In the genomic region with DNA sequence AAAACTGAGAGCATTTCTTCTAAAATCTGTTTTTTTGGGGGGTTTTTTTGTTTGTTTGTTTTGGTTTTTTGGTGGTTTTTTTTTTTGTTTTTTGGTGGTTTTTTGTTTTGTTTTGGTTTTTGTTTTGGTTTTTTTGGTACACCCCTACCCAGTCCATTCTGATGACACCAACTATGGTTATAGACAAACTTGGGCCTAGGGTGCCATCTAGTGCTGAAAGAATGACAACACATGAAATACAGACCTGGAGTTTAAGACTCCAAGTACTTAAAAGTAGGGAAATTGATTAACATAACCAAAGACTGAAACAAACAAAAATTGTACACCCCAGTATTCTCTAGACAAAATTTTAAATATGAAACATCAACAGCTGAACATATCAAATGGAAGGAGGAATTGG, we compare ENCODE assay signal across 8 mouse cellular contexts.
DNase-seq lines count a peak whose midpoint lies in the region; ATAC-seq lines count a peak whose summit lies in the region.

No protein-coding gene starts in this region.

- no peaks in the 10 kb centered on the region for H3K27me3 ChIP-seq in hindbrain, embryonic 11.5 days (ENCODE audit: control insufficient read depth, insufficient read depth, low read length)
- no peaks in the 10 kb centered on the region for H3K27me3 ChIP-seq in hindbrain, embryonic 13.5 days

- peak; percentile 73 for DNase-seq in hindbrain, embryonic 11.5 days (ENCODE audit: low spot score)
- DNase-seq in urinary bladder, postnatal 14 days (ENCODE audit: low spot score) = peak; percentile 9
- DNase-seq in urinary bladder, adult 2 months (ENCODE audit: low spot score) = no peak
- peak; percentile 41 for DNase-seq in embryo, embryonic 11.5 days (ENCODE audit: low read depth, low spot score)
- DNase-seq in layer of hippocampus, postnatal 14 days (ENCODE audit: low spot score in 2 of 2) = peak; percentile 18 to 69
- DNase-seq in right cerebral cortex, postnatal 4 days = peak; percentile 39
- no peak for DNase-seq in yolk sac, embryonic 10.5 days (ENCODE audit: low spot score)

- H3K36me3 ChIP-seq in hindbrain, embryonic 11.5 days (ENCODE audit: control insufficient read depth, insufficient read depth, low read length) = no peaks in the 10 kb centered on the region
- no peaks in the 10 kb centered on the region for H3K36me3 ChIP-seq in hindbrain, embryonic 13.5 days

- H3K4me2 ChIP-seq in hindbrain, embryonic 11.5 days (replicated peaks; ENCODE audit: low read depth, low read length) = no peak overlapping the region
- no peak overlapping the region for H3K4me2 ChIP-seq in hindbrain, embryonic 13.5 days

- no peaks in the 10 kb centered on the region for H3K9me3 ChIP-seq in hindbrain, embryonic 11.5 days (ENCODE audit: control insufficient read depth, low read length)
- no peaks in the 10 kb centered on the region for H3K9me3 ChIP-seq in hindbrain, embryonic 13.5 days

- H3K27ac ChIP-seq in hindbrain, embryonic 11.5 days (ENCODE audit: low read depth, low read length) = no peak overlapping the region
- H3K27ac ChIP-seq in hindbrain, embryonic 13.5 days = no peak overlapping the region

- no peaks in the 10 kb centered on the region for H3K4me1 ChIP-seq in hindbrain, embryonic 11.5 days (replicated peaks; ENCODE audit: control insufficient read depth, insufficient read depth, low read length)
- H3K4me1 ChIP-seq in hindbrain, embryonic 13.5 days (replicated peaks) = no peaks in the 10 kb centered on the region

- no peak overlapping the region for H3K9ac ChIP-seq in hindbrain, embryonic 11.5 days (ENCODE audit: low read depth, low read length)
- H3K9ac ChIP-seq in hindbrain, embryonic 13.5 days = no peak overlapping the region

- no peak overlapping the region for H3K4me3 ChIP-seq in hindbrain, embryonic 11.5 days (ENCODE audit: low read depth, low read length)
- H3K4me3 ChIP-seq in hindbrain, embryonic 13.5 days = no peak overlapping the region

- no peak for ATAC-seq in hindbrain, embryonic 11.5 days (ENCODE audit: low FRiP score)
- ATAC-seq in hindbrain, embryonic 13.5 days (ENCODE audit: low FRiP score) = no peak

Comparison
In these comparisons a context has a peak if more than half of its experiments do, and no peak if none do; other contexts are left out.
1. DNase-seq: peak in hindbrain, embryonic 11.5 days (single experiment), urinary bladder, postnatal 14 days (single experiment), embryo, embryonic 11.5 days (single experiment), layer of hippocampus, postnatal 14 days (2 of 2) and right cerebral cortex, postnatal 4 days (single experiment); none in urinary bladder, adult 2 months (single experiment) and yolk sac, embryonic 10.5 days (single experiment).